In genomic region chr10:67841596-67841995, GRCm38 (mm10) we compare ENCODE assay signal across 16 mouse cellular contexts.
DNase-seq lines count a peak whose midpoint lies in the region; ATAC-seq lines count a peak whose summit lies in the region.
"Had no signal": no experiment of that assay in that cellular context is flagged by ENCODE, and none has a peak within 500 bp of the region (broad histone marks: within the 10 kb centered on the region; RNA-seq: fewer than 3 reads in every experiment).

No protein-coding gene starts in this region.

- DNase-seq in thymus, postnatal 0 days (ENCODE audit: low spot score): peak; percentile 17
- DNase-seq in thymus, postnatal 36 days: no peak
- no peak for DNase-seq in layer of hippocampus, postnatal 36 days
- no peak for DNase-seq in retina, embryonic 14.5 days (ENCODE audit: low spot score)
- DNase-seq: adrenal gland, adult 8-10 months; cerebellum, adult 11-12 months; cerebellum, adult 9-10 months; cerebellum, postnatal 25 days; gastrocnemius, postnatal 14 days; heart, postnatal 10 days; heart, postnatal 4 days had no signal

- ATAC-seq in CD4-positive, CD25-positive, alpha-beta regulatory T cell, adult 4 months: peak; percentile 53
- 0 out of 4 replicates have a peak, but pooled peaks have one; percentile 37 to 42 for ATAC-seq in hematopoietic stem cell, adult 5-6 weeks (replicated peaks in 1 of 2; ENCODE audit: insufficient read depth in 1 of 2, low FRiP score in 2 of 2, low TSS enrichment in 1 of 2, low read depth in 1 of 2, poor library complexity in 2 of 2, severe bottlenecking in 2 of 2)
- ATAC-seq in megakaryocyte progenitor cell, adult 5-6 weeks (replicated peaks; ENCODE audit: poor library complexity): peak; percentile 45
- ATAC-seq: forebrain, embryonic 16.5 days; hindbrain, postnatal 0 days had no signal
